Mouse (Mus musculus) thymus, postnatal 10 days (tissue): ENCODE results near the gene Gins1.
"Not testable (repeated sequence)": the region's sequence is repeated elsewhere in the genome, so short reads cannot be mapped to it uniquely, and the experiment has no call there.

Experiments
- DNase-seq, 2 experiments: peaks; one replicate each; pipeline ENCODE4 v3.0.0; 2021; ENCODE audit warnings: low spot score in 2 of 2

The Gins1 gene

GRCm38 (mm10) chr2:150904936-150905450 is at the start of gene Gins1:
Gins1 (plus strand) TSS chr2:150905400.
- DNase-seq, result no peak

- DNase-seq, result no peak
These were observed 46.3 kb upstream of the Gins1 start for GRCm38 (mm10) chr2:150858724-150859487.

DNA sequence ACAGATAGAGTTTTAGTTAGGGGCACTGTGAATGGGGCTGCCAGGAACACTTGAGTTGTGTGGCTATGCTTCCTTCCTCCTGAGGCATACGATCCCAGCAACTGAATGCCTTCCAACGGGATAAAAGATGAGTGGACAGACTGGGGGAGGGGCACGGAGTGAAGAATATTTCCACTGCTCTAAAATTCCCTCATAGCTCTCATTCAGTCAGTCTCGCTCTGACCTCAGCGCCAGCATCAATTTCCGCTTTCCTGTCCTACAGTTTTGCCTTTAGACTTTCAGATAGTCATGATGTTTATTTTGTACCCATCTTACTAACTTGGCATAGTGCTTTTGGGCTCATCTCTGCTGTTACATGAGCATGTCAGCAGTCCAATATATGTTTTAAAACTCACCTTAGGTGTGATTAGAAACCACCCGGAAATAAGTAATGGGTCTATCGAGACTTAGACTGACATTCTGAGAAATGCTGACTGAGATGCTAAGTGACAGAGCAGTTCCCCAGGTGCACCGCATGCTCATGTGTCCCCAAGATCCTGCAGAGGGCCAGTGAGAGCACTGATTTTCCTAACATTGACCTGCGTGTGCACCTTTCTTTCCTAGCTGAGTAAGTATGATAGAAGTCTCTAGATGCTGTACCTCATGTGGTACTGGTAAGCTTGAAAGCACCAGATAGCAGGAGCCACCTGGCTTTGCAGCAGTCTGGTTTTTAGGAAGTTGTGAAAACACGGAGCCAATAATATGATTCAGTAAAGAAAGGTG is 45.3 kb upstream of the Gins1 start:
- DNase-seq, result no peak

DNA sequence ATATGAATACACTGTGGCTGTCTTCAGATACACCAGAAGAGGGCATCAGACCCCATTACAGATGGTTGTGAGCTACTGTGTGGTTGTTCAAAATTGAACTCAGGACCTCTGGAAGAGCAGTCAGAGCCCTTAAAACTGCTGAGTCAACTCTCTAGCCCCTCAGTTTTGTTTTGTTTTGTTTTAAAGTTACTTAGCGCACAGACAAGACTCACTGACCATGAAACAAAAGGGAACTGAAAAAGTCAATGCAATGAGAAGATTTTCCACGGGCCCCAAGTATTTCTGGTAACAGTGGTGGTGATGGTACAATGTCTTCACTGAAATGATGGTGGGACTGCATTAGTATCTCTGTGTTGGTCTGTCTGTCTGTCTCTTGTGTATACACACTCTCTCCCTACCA is 44.1 kb upstream of the Gins1 start:
- no peak for DNase-seq

- no peak for DNase-seq
These were observed 38.2 kb upstream of the Gins1 start for GRCm38 (mm10) chr2:150867021-150867420.

DNA sequence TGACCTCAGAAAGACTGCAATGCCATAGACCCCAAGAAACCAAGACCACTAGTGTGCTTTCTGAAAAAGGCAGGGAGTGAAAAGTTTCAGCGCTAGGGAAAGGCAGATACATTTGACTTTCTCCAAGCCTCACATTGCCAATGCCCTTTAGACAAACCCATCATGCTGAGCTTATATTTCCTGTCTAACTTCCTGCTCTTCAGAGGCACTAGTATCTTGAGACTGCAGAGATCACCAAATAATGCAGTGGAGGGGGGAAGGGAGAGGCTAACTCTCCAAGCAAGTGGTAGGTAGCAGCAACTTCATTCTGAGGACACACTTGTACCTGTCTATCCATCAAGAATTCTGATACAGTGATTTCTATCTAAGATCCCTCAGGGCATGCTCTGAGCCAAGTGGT is 35.8 kb upstream of the Gins1 start:
- DNase-seq, result peak in 1 of 2 experiments; percentile 10

- no peak for DNase-seq
These were observed 30.7 kb upstream of the Gins1 start for GRCm38 (mm10) chr2:150874508-150874907.

DNA sequence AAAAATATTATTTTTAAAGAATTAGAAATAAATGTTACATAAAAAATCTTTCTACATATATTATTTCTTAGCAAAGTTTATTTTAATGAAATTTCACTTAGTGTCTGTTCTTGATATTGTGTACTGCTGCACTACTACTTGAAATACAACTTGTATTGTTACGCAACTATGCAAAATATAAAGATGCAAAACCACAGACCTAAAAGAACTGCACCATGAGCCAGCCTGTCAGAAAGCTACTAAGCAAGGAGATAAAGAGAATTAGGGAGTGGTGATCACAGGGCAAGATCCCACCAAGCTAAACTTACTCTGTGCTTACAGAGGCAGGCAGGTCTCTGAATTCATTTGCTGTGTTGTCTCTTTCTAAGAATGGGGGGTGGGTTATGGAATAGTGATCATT is 30.0 kb upstream of the Gins1 start:
- DNase-seq, result no peak

- no peak for DNase-seq
These were observed 27.6 kb upstream of the Gins1 start for GRCm38 (mm10) chr2:150877561-150877960.

DNA sequence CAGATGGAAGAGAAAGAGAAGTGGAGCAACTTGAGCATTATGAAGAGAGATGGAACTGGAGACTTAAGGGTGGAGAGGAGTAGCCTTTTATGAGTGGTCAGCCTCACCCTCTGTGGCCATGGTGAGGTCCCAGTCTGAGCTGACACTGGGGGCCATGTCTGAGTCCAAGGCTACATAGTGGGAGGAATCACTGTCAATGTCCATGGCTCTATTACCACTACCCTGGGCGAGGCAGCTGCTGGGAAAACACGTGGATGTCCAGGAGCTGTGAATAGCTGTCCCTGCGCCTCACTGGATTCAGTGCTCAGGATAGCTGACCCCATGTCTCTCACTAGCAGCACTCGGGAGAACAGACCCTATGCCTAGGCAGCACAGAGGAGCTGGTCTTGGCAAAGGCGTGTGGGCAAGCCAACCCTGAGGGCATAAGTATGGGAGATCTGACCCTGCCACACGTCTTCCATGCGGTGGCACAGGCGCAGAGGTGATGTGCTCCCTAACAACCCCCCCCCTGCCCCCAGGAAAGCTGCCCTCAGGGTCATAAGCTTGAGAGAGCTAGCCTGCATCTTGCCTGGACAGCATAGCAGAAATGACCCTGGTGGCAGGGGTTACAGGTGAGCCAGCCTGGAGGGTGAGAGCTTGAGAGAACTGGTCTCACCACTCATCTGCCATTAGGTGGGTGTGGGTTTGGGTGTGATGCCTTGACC is 21.0 kb upstream of the Gins1 start:
- DNase-seq, result no peak

GRCm38 (mm10) chr2:150884779-150885110 is 20.5 kb upstream of the Gins1 start:
- DNase-seq, result no peak

DNA sequence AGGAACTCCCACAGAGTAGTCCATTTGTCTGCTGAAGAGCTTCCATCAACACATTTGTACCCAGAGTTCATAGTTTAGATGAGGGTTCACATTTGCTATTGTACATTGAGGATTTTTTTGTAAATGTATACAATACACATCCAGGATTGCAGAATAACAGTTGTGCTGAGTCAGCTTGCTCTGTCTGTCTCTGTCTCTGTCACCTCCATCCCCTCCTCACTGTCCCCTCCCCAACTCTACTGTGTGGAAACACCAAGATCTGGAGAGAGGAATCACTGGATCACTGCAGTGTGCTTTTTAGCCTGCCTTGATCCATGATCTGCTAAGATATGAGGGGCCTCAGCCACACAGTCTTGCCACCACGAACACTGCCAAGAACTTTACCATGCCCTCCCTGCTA is 19.4 kb upstream of the Gins1 start:
- no peak for DNase-seq

- DNase-seq, result no peak
These were observed 18.9 kb upstream of the Gins1 start for GRCm38 (mm10) chr2:150886315-150886714.

DNA sequence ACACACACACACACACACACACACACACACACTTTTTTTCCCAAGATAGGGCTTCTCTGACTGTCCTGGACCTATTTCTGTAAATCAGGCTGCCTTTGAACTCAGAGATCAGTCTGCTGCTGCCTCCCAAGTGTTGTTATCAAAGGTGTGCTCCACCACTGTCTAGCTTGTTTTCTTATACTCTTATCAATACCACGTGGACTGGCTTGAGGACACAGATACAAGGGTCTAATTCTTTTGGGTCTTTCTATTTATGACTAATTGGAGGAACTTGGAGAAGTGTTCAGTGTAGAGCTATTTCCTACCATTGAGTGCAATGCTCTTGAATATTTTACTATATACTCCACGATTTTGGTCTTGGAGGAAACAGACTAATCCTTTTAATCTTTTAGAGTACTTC is 17.8 kb upstream of the Gins1 start:
- no peak for DNase-seq

DNA sequence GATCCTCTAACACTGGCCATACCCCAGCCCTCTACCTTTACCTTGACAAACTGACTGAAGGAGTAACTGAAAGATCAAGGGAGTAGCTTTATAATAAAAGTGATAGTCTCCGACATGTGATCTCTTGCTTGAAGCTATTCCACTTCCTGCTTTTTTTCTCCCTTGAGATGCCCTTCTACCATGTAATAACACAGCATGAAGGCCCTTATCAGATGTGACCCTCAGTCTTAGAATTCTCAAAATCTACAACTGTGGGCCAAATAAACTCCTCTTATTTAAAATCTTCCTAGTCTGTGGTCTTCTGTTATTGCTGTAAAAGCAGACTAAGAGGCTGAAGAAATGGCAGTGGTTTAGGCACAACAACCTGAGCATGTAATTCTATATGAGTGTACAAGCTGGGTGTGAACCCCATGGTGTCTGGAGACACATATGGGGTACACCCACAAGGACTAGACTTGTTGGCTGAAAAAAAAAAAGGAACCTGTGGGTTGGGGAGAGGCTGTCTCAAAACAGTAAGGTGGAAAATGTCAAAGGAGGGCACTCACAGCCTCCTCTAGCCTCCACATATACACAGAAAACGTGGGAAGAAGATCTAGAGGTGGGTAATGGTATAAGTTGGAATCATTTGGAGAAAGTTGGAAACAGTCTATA is 10.5 kb upstream of the Gins1 start:
- DNase-seq, result no peak

DNA sequence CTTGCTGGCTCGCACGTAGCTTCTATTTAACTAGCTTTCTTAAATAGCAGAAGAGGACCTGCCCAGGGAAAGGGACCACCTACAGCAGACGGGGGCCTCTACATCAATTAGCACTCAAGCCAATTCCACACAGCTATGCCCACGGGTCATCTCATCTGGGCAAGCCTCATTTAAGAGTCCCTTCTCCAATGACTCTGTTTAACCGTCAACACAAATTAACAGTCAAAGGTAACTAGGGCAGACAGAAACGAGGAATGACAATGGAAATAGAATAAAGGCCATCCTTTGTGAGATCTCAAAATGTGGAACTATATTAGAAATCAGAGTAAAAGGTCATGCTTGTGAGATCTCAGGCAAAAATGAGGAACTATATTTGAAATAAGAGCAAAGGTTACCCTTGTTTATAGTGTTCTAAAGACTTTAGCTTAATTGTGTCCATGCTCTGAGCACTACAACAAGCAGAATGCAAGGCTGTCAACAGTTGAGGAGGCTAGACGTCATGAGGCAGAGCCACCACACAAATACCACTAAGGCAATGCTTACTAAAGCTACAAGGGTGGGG is 9.4 kb upstream of the Gins1 start:
- no peak for DNase-seq

DNA sequence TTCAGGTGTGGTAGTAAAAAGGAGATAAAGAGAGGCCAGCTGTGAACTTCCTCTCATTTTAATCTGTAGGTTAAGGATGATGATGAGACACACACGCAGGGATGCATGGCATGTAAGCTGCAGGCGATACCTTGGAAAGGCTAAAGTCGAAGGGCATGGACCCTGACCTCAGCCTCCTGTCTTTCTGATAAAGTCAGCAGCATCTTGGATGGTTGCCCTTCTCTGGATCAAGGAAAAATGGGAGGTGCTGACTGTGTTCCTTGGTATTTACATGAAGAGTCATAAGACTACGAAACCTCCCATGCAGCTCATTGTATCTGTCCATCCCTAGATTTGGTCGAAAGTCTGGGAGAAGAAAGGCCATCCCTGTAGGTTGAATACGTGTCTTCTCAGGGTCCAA is 4.9 kb upstream of the Gins1 start:
- DNase-seq, result no peak

DNA sequence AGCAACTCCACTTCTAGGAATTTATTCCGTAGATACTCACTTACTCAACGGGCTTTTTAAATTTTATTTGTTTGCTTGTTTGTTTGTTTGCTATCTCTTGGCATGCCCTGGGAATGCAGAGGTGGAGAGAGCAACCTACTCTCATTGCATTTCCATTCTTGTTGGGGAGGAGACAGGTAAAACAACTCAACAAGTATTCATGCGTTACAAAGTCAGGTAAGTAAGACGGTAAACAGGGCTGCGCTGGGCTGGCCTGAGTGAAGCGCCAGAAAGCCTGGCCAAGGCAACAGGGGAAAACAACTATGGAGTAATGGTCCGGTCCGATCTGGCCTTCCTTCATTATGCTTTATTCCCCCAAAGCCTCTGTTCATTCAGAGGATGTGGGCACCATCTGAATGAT is 2.9 kb upstream of the Gins1 start:
- no peak for DNase-seq

- peak; percentile 93 to 96 for DNase-seq
These were observed 796 bp upstream of the Gins1 start, which contains the start of gene Abhd12 for GRCm38 (mm10) chr2:150904272-150904935. Abhd12 (minus strand) TSS chr2:150904741.

- DNase-seq, result not testable (repeated sequence)
These were observed 3.7 kb downstream of the Gins1 start for GRCm38 (mm10) chr2:150908881-150909280.

DNA sequence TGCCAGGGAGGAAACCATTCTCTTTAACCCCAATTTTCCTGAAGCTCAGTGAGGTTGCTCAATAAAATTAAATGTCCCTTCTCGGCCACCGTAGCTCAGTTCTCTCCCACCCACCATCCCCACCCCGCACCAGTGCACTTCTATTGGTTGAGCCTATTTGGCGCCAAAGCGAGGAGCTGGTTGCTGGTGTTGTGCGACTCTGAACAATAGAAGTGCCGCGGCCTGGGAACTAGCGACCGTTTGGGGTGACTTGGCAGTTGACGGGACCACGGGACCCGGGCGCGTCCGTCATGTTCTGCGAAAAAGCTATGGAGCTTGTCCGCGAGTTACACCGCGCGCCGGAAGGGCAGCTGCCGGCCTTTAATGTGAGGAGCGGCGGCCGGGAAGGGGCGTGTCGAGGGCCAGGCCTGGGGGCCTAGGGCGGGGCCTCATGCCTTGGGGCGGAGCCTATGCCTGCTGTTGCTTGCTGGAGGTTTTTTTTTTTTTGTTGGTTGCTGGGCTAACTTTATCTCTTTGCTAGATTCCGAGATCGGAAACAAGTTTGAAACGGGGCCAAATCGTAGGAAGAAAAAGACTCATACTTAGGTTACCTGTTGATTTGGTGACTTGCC is 4.3 kb downstream of the Gins1 start:
- DNase-seq, result peak; percentile 92 to 95
